Mouse (Mus musculus): ENCODE measurements around the gene Esyt3.

Esyt3 gene

GRCm38 (mm10) chr9:99357921-99358692 lies at the start of gene Esyt3:
Esyt3 (minus strand) TSS chr9:99358557.
- DNase-seq, result peak in 1 of 2 experiments; percentile 19

- DNase-seq, result no peak
Observed at GRCm38 (mm10) chr9:99401288-99401974, 43.1 kb upstream of the Esyt3 start.

GRCm38 (mm10) chr9:99400781-99401180 lies 42.4 kb upstream of the Esyt3 start:
- DNase-seq, result no peak

- no peak for DNase-seq
Observed at GRCm38 (mm10) chr9:99397056-99397815, 38.9 kb upstream of the Esyt3 start.

GRCm38 (mm10) chr9:99394366-99394765 lies 36.0 kb upstream of the Esyt3 start:
- DNase-seq, result no peak

- no peak for DNase-seq
Observed at GRCm38 (mm10) chr9:99393146-99393545, 34.8 kb upstream of the Esyt3 start.

GRCm38 (mm10) chr9:99391557-99391956 lies 33.2 kb upstream of the Esyt3 start:
- DNase-seq, result no peak

- no peak for DNase-seq
Observed at GRCm38 (mm10) chr9:99390716-99391115, 32.4 kb upstream of the Esyt3 start.

GRCm38 (mm10) chr9:99390201-99390600 lies 31.8 kb upstream of the Esyt3 start:
- DNase-seq, result no peak

- no peak for DNase-seq
Observed at GRCm38 (mm10) chr9:99389506-99389905, 31.1 kb upstream of the Esyt3 start.

GRCm38 (mm10) chr9:99388856-99389255 lies 30.5 kb upstream of the Esyt3 start:
- DNase-seq, result no peak

- DNase-seq, result no peak
Observed at GRCm38 (mm10) chr9:99388078-99388477, 29.7 kb upstream of the Esyt3 start.

- DNase-seq, result no peak
Observed at GRCm38 (mm10) chr9:99382556-99382955, 24.2 kb upstream of the Esyt3 start.

GRCm38 (mm10) chr9:99379194-99379593 lies 20.8 kb upstream of the Esyt3 start:
- no peak for DNase-seq

GRCm38 (mm10) chr9:99376591-99377418 lies 18.4 kb upstream of the Esyt3 start:
- DNase-seq, result peak in 1 of 2 experiments; percentile 28

- DNase-seq, result no peak
Observed at GRCm38 (mm10) chr9:99368431-99368830, 10.1 kb upstream of the Esyt3 start.

- DNase-seq, result no peak
Observed at GRCm38 (mm10) chr9:99365906-99366305, 7.5 kb upstream of the Esyt3 start.

GRCm38 (mm10) chr9:99363076-99363475 lies 4.7 kb upstream of the Esyt3 start:
- no peak for DNase-seq

- no peak for DNase-seq
Observed at GRCm38 (mm10) chr9:99361946-99362345, 3.6 kb upstream of the Esyt3 start.

GRCm38 (mm10) chr9:99359012-99359411 lies 655 bp upstream of the Esyt3 start:
- no peak for DNase-seq

- no peak for DNase-seq
Observed at GRCm38 (mm10) chr9:99357561-99357920, 816 bp downstream of the Esyt3 start.

- no peak for DNase-seq
Observed at GRCm38 (mm10) chr9:99355971-99356370, 2.4 kb downstream of the Esyt3 start.

GRCm38 (mm10) chr9:99354796-99355195 lies 3.6 kb downstream of the Esyt3 start:
- no peak for DNase-seq

All from thymus, postnatal 36 days (tissue).